Mouse (Mus musculus): ENCODE results near the gene Fam217b.
A peak's percentile ranks its signal among the peaks of the same experiment; 100 is the strongest.

Fam217b gene

DNA sequence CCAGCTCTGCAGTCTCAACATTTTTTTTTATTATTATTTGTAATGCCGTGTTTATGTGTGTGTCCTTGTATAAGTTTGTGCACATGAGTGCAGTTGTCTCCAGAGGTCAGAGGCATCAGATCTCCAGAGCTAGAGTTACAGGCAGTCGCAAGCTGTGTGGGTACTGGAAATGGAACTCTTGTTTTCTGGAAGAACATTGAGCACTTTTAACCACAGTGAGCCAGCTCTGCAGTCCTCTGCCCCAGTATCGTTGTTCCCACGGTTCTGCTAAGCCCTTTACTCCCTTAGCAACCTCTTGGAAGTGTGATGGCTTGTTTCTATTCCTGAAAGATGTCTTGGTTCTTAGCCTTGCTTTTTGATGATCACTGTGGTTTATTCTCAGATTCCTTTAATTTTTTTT is 35.1 kb downstream of the Fam217b start:
- DNase-seq: no peak

DNA sequence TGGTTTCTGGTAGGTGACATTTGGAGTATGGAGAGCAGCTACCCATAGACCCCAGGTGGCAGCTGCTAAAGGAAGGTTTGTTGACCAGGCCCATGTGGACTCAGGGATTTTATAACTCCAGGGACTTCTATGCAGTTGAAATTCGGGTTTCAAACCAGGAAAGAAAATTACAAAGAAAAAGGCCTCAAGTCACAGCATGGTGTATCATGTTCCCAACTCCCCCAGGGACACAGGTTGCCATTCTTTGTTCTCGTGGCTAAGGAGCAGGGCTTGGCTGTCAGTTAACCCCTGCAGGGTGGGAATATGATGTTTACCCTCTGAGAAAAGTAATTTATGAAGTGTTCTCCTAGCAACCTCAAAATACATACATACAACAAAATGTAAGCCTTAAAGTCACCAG is 35.9 kb downstream of the Fam217b start:
- DNase-seq: no peak

DNA sequence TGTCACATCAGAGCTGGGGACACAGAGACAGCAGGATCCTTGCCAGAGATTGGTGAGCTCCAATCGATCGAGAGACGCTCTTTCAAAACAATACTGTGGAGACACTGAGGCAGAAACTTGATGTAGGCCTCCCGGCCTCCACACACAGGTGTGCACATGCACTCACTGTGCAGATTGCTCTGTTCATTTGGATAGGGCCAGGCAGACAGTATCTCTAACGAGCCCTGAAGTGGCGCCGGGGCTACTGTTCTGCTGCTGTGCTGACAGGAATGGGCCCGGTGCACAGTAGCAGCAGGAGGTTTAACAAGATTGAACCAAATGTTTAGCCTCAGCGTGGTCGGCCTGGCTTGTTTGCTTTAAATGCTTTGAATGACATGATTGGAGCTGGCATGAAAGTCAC is 36.6 kb downstream of the Fam217b start:
- no peak for DNase-seq

DNA sequence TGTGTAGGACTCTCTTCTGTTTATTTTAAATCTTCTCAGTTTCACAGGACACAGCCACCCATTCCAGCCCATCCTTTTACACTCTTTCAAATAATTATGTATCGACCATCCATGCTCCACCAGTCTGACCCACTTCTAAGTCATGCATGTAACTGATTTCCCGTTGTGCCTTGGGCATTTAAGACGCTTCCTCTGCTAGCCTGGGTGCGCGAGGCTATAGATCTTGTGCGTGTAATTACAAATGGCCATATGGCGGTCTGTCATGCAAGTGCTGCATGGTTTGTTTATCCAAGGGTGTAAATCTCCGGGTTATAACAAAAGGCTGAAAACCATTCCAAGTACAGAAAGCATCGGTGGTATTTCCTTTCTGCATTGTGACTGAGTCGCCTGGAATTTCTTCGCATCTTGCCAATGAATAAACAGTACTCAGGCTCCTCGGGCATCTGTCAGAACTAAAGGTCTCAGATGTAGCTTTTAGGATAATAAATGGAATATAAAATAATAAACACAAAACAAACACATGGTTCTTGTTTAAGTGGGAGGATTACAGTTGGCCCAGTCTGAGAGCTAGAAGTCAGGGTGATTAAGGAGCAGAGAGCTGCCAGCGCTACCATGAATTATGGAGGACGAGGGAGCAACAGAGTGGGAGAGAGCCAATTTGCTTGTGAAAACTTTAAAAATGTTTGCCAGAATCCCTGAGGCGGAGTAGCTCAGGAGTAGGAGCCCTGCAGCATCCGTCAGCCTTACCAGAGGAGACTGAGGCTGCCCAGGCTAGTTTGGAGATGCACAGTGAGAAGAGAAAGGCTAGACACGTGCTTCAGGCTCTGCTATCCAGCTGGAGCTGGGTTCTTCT is 40.6 kb downstream of the Fam217b start:
- peak in 1 of 2 experiments; percentile 5 for DNase-seq

DNA sequence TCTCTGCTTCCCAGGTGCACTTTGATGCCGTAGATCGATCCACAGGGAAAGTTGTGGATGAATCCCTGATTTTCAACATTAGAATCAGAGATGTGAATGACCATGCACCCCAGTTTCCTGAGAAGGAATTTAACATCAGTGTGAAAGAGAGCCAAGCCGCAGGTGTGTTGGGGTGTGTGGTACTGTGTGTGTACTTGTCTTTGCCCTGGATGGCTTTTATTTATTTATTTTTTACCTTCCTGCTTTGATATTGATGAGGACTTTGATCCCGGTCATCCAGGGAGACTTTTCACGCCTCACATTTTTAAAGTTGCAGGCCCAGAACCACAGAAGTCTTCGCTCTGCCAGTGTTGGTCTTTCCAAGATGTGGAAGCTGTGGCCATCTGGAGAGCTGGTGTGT is 43.1 kb downstream of the Fam217b start:
- no peak for DNase-seq

DNA sequence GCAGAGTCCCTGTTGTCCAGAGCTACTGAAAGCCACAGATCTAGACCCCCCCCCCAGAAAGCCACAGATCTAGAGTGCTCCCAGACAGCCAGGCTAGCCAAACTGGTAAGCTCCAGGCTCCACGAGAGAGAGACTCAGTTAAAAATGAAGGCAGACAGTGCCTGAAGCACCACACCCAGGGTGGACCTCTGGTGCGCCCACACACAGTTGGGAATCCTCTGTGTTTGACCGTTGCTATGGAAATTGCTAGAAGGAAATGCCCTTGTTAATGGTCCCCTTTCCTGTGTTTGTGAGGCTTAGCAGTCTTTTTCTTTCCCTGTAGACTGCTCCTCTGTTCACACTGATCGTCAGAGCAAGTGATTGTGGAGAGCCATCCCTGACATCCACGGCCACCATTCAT is 46.0 kb downstream of the Fam217b start:
- no peak for DNase-seq

DNA sequence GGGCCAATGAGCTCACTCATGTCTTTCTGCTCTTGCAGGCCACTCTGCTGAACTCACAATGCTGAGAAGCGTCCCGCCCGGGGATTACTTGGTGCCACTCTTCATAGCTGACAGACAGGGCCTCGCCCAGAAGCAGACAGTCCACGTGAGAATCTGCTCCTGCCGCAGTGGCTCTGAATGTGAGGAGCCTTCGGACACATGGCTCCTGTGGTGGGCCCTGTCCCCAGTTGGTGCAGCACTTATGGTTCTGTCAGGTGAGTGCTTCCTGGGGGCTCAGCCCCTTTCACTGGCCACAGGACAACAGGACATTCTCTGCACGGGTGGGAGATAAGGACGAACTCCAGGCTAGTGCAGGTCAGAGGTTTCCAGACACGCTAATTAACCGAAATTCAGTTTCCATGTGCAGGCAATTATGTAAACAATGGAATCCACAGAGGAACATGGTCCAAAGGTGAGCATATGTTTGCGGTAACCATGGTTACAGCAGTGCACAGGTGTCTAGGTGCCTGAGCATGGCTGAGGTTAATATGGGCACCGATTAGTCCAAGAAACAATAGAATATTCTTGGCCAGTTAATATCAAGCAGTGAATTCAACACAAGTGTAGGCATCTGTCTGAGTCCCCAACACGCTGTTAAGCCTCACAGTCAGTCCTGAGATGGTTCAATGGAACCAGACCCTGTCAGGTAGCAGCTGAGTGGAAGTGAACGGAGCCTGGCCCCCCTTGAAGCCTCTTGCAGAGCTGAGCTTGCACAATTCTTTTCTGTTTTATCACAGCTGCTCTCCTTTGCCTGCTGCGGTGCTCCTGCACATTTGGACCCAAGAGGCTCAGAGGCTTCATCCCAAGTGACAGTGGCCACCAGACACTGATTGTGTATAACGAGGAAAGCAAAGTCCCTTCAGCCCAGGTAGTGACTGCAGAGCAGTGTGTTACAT is 57.5 kb downstream of the Fam217b start:
- DNase-seq: no peak

DNA sequence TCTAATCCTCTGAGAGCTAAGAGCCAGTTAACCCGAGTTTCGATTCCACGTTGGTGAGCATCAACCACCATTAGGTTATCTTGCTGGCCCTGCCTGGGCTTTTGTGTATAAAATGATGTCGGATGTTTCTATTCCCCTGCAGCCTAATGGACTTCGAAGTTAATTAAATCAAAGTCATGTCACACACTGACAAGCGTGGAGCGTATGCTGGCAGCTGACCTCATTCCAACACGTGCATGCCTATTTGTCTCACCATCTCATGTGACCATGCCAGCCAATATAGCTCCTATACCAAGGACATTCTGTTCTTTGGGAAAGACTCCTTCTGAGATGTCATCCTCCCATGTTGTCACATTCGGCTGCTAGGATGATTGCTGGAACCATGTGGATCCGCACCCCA is 59.6 kb downstream of the Fam217b start:
- DNase-seq: no peak

All from kidney, postnatal 25 days (tissue).